Mouse (Mus musculus) liver, adult 2 months (tissue): Measurements from ENCODE around the gene Cd63. TPM values are rescaled to one million over a fixed set of nuclear protein-coding genes. Genes with fewer than 3 reads are reported as not detected.

Source experiments
- DNase-seq: peaks from one replicate; pipeline ENCODE4 v3.0.0-alpha.2; 2011; ENCODE audit warnings: low read depth, low spot score; ENCODE audit errors: extremely low read depth
- H3K27ac ChIP-seq: fragments of 200-500 bp; replicated peaks from 2 replicates; pipeline ENCODE4 v1.5.1; 2012; ENCODE audit warnings: low read depth, mild to moderate bottlenecking, control low read depth, inconsistent platforms, low read length; ENCODE audit not compliant: insufficient read depth
- H3K27me3 ChIP-seq: fragments of 200-500 bp; 2 replicates; pipeline ENCODE4 v1.6.1; 2012; ENCODE audit warnings: mild to moderate bottlenecking, moderate library complexity, low read length, inconsistent platforms; ENCODE audit not compliant: control insufficient read depth, insufficient read depth
- H3K36me3 ChIP-seq: fragments of 200-500 bp; 2 replicates; pipeline ENCODE4 v1.6.1; 2012; ENCODE audit warnings: low read length, inconsistent platforms; ENCODE audit not compliant: control insufficient read depth, insufficient read depth
- H3K4me1 ChIP-seq: fragments of 200-500 bp; 2 replicates; pipeline ENCODE4 v1.6.1; 2011; ENCODE audit warnings: low read length; ENCODE audit not compliant: control insufficient read depth, insufficient read depth
- H3K4me3 ChIP-seq: fragments of 200-500 bp; 2 replicates; pipeline ENCODE4 v1.5.1; 2011; ENCODE audit warnings: low read depth, mild to moderate bottlenecking, control low read depth, low read length, moderate library complexity; ENCODE audit not compliant: insufficient read depth
- H3K79me2 ChIP-seq: fragments of 200-500 bp; 2 replicates; pipeline ENCODE4 v1.6.1; 2012; ENCODE audit warnings: inconsistent platforms, mild to moderate bottlenecking, low read length, moderate library complexity; ENCODE audit not compliant: control insufficient read depth, insufficient read depth
- H3K9ac ChIP-seq: fragments of 200-500 bp; 2 replicates; pipeline ENCODE4 v1.6.1; 2012; ENCODE audit warnings: low read depth, mild to moderate bottlenecking, control low read depth, inconsistent platforms, low read length
- CTCF ChIP-seq: fragments of 200-500 bp; IDR thresholded peaks from 2 replicates; pipeline ENCODE4 v1.5.1; 2011; ENCODE audit warnings: low read depth, low read length, control low read depth
- POLR2A ChIP-seq: fragments of 200-500 bp; IDR thresholded peaks from 2 replicates; pipeline ENCODE4 v1.6.1; 2011; ENCODE audit warnings: low read length, control low read depth; ENCODE audit not compliant: insufficient read depth; ENCODE audit errors: extremely low read depth
- WGBS: fragments of 180-500 bp; shearing (Covaris S2); methylation state at CpG from one replicate; pipeline ENCODE4 v1.1.7; 2018; 5-methylcytosine and 5-hydroxymethylcytosine counted together
- polyA plus RNA-seq: library from polyadenylated mRNA; depleted of rRNA; stranded (reverse); fragments of >200 nt; gene quantifications from 2 replicates; pipeline ENCODE4 v1.2.3, GENCODE M21; 2012; rRNA removed
- total RNA-seq: library from RNA; depleted of rRNA; stranded (reverse); fragments of >200 nt; gene quantifications from 2 replicates; pipeline ENCODE4 v1.2.3, GENCODE M21; 2014; rRNA removed

Cd63 gene
- 4.1 and 5.2 TPM in 2 replicates for total RNA-seq
- 2.9 and 4.4 TPM in 2 replicates for polyA plus RNA-seq

- DNase-seq, result no peak
- no peak within 1 kb of the TSS for H3K27ac ChIP-seq
- no peak within 1 kb of the TSS for H3K9ac ChIP-seq
- H3K36me3 ChIP-seq, result no peaks in the 10 kb centered on the region
- WGBS, result 86% methylated on average over 3 of the region's 3 CpGs
- H3K4me3 ChIP-seq, result no peak within 1 kb of the TSS
- no peaks in the 10 kb centered on the region for H3K4me1 ChIP-seq
- TF ChIP-seq POLR2A, result no peak
- TF ChIP-seq CTCF, result no peak
- H3K27me3 ChIP-seq, result 0 out of 2 replicates have a peak, but pooled peaks cover 4% of the 10 kb centered on the region
- H3K79me2 ChIP-seq, result no peaks in the 10 kb centered on the region
These were observed at the start of gene Cd63 for GRCm38 (mm10) chr10:128900698-128901097. Cd63 (plus strand) TSS chr10:128900989.

GRCm38 (mm10) chr10:128861176-128861575 lies 39.6 kb upstream of the Cd63 start:
- TF ChIP-seq POLR2A (no peak), CTCF (no peak)
- Histone ChIP-seq H3K27me3 (no peaks in the 10 kb centered on the region), H3K36me3 (peaks cover 46% of the 10 kb centered on the region), H3K9ac (no peak overlapping the region), H3K79me2 (no peaks in the 10 kb centered on the region; the same call in 1 of the 2 replicates), H3K4me3 (no peak overlapping the region), H3K27ac (no peak overlapping the region), H3K4me1 (no peaks in the 10 kb centered on the region)
- no peak for DNase-seq

- no peaks in the 10 kb centered on the region for H3K4me1 ChIP-seq
- H3K36me3 ChIP-seq, result peaks cover 45% of the 10 kb centered on the region
- DNase-seq, result no peak
- TF ChIP-seq CTCF (0 out of 2 replicates have a peak, but pooled peaks have one; percentile 11), POLR2A (no peak)
- H3K79me2 ChIP-seq, result no peaks in the 10 kb centered on the region; the same call in 1 of the 2 replicates
- no peaks in the 10 kb centered on the region for H3K27me3 ChIP-seq
- no peak overlapping the region for H3K27ac ChIP-seq
- H3K4me3 ChIP-seq, result no peak overlapping the region
- H3K9ac ChIP-seq, result no peak overlapping the region
- WGBS, result 91% methylated on average over 3 of the region's 3 CpGs
These were observed 34.7 kb upstream of the Cd63 start for GRCm38 (mm10) chr10:128866042-128866441.

- Histone ChIP-seq H3K36me3 (peaks cover 45% of the 10 kb centered on the region), H3K27me3 (no peaks in the 10 kb centered on the region), H3K4me1 (no peaks in the 10 kb centered on the region), H3K9ac (no peak overlapping the region), H3K79me2 (no peaks in the 10 kb centered on the region; the same call in 1 of the 2 replicates), H3K4me3 (no peak overlapping the region), H3K27ac (no peak overlapping the region)
- 89% methylated on average over 1 of the region's 1 CpGs for WGBS
- no peak for TF ChIP-seq CTCF
- no peak for TF ChIP-seq POLR2A
- no peak for DNase-seq
These were observed 34.3 kb upstream of the Cd63 start for GRCm38 (mm10) chr10:128866518-128866917.

- no peaks in the 10 kb centered on the region for H3K27me3 ChIP-seq
- no peak overlapping the region for H3K9ac ChIP-seq
- H3K36me3 ChIP-seq, result peaks cover 53% of the 10 kb centered on the region
- H3K79me2 ChIP-seq, result no peaks in the 10 kb centered on the region
- no peak overlapping the region for H3K27ac ChIP-seq
- no peak overlapping the region for H3K4me3 ChIP-seq
- DNase-seq, result peak; percentile 62
- 39% methylated on average over 3 of the region's 3 CpGs for WGBS
- no peaks in the 10 kb centered on the region for H3K4me1 ChIP-seq
- TF ChIP-seq CTCF (no peak), POLR2A (no peak)
These were observed 30.4 kb upstream of the Cd63 start for GRCm38 (mm10) chr10:128870341-128870740.

- Histone ChIP-seq H3K27me3 (no peaks in the 10 kb centered on the region), H3K27ac (no peak overlapping the region), H3K4me1 (no peaks in the 10 kb centered on the region), H3K4me3 (no peak overlapping the region), H3K79me2 (no peaks in the 10 kb centered on the region), H3K9ac (no peak overlapping the region), H3K36me3 (peaks cover 32% of the 10 kb centered on the region)
- no peak for TF ChIP-seq POLR2A
- TF ChIP-seq CTCF, result no peak
- no peak for DNase-seq
These were observed 22.5 kb upstream of the Cd63 start for GRCm38 (mm10) chr10:128878291-128878690.
